Comparison of ENCODE assay signal across 21 mouse cellular contexts in the genomic region with DNA sequence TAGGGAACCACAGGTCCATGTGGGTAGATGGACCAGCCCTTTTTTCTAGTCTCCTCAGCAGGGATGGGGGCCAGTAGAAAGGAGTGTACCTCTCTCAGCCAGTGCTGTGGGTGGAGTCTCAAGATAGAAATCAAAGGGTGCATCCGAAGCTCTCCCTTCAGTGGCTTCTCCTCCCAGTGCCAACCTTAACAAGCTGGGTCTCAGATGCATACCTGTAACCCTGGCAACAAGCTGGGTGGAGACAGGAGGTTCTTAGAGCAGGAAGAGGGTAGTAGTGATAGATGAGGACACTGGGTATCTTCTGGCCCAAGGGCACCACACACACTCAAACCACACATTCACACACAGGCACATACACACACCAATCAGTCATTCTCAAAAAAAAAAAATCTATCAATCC.
DNase-seq lines count a peak whose midpoint lies in the region; ATAC-seq lines count a peak whose summit lies in the region.
"Had no signal": no experiment of that assay in that cellular context is flagged by ENCODE, and none has a peak within 500 bp of the region (broad histone marks: within the 10 kb centered on the region; RNA-seq: fewer than 3 reads in every experiment).

No protein-coding gene starts in this region.

- no peak overlapping the region for H3K4me3 ChIP-seq in embryonic facial prominence, embryonic 13.5 days
- no peak overlapping the region for H3K4me3 ChIP-seq in embryonic facial prominence, embryonic 10.5 days
- H3K4me3 ChIP-seq: forebrain, embryonic 13.5 days; heart, embryonic 12.5 days; hindbrain, embryonic 10.5 days; hindbrain, embryonic 15.5 days had no signal

- no peaks in the 10 kb centered on the region for H3K4me1 ChIP-seq in embryonic facial prominence, embryonic 13.5 days
- no peaks in the 10 kb centered on the region for H3K4me1 ChIP-seq in embryonic facial prominence, embryonic 10.5 days
- H3K4me1 ChIP-seq: forebrain, embryonic 13.5 days; hindbrain, embryonic 15.5 days had no signal

- H3K9me3 ChIP-seq in embryonic facial prominence, embryonic 13.5 days: 0 out of 2 replicates have a peak, but pooled peaks cover 5% of the 10 kb centered on the region
- no peaks in the 10 kb centered on the region for H3K9me3 ChIP-seq in embryonic facial prominence, embryonic 10.5 days
- H3K9me3 ChIP-seq: forebrain, embryonic 13.5 days; hindbrain, embryonic 10.5 days; hindbrain, embryonic 15.5 days had no signal

- WGBS in embryonic facial prominence, embryonic 13.5 days: 58% methylated on average over 1 of the region's 1 CpGs
- 66% methylated on average over 1 of the region's 1 CpGs for WGBS in embryonic facial prominence, embryonic 10.5 days

- H3K9ac ChIP-seq in embryonic facial prominence, embryonic 13.5 days: no peak overlapping the region
- H3K9ac ChIP-seq: forebrain, embryonic 13.5 days; forebrain, postnatal 0 days; heart, embryonic 12.5 days; hindbrain, embryonic 15.5 days had no signal

- no peak overlapping the region for H3K4me2 ChIP-seq in embryonic facial prominence, embryonic 13.5 days
- H3K4me2 ChIP-seq: forebrain, embryonic 13.5 days; heart, embryonic 12.5 days; hindbrain, embryonic 15.5 days had no signal

- H3K27ac ChIP-seq in embryonic facial prominence, embryonic 13.5 days: no peak overlapping the region
- H3K27ac ChIP-seq in embryonic facial prominence, embryonic 10.5 days (replicated peaks): no peak overlapping the region
- H3K27ac ChIP-seq: forebrain, embryonic 13.5 days; hindbrain, embryonic 10.5 days; hindbrain, embryonic 15.5 days had no signal

- H3K36me3 ChIP-seq in embryonic facial prominence, embryonic 13.5 days: no peaks in the 10 kb centered on the region
- H3K36me3 ChIP-seq in embryonic facial prominence, embryonic 10.5 days (replicated peaks): no peaks in the 10 kb centered on the region
- H3K36me3 ChIP-seq: heart, embryonic 12.5 days; hindbrain, embryonic 10.5 days; hindbrain, embryonic 15.5 days had no signal

- ATAC-seq in embryonic facial prominence, embryonic 13.5 days (ENCODE audit: insufficient number of reproducible peaks, insufficient read depth, low FRiP score, low TSS enrichment, low read depth): peak; percentile 48; the same call in 1 of the 2 replicates
- ATAC-seq in common myeloid progenitor, adult 5-6 weeks (replicated peaks; ENCODE audit: low read depth, poor library complexity, severe bottlenecking): peak; percentile 50; the same call in 1 of the 2 replicates
- ATAC-seq: forebrain, embryonic 13.5 days; forebrain, postnatal 0 days; inflammation-experienced regulatory T-cells, adult 6 months; intestine, postnatal 0 days; Patski had no signal

- no peak for DNase-seq in embryonic facial prominence, embryonic 10.5 days (ENCODE audit: low spot score)
- DNase-seq in CD8-positive naive resting alpha-beta T cell, adult 2 months (ENCODE audit: low read depth in 2 of 2, low spot score in 2 of 2): peak; percentile 24 to 25
- DNase-seq in naive thymus-derived CD4-positive, alpha-beta T cell, adult 2 months (ENCODE audit: low read depth): peak; percentile 51
- no peak for DNase-seq in cerebellum, postnatal 10 days
- no peak for DNase-seq in spleen, postnatal 10 days (ENCODE audit: low spot score in 2 of 2)
- DNase-seq: adrenal gland, adult 8-10 months; adrenal gland, postnatal 36 days; cerebellum, adult 11 months; cerebellum, adult 8-10 months; cerebellum, postnatal 36 days; forebrain, postnatal 0 days; gastrocnemius, postnatal 25 days had no signal

- no peaks in the 10 kb centered on the region for H3K27me3 ChIP-seq in embryonic facial prominence, embryonic 13.5 days
- no peaks in the 10 kb centered on the region for H3K27me3 ChIP-seq in embryonic facial prominence, embryonic 10.5 days (replicated peaks; ENCODE audit: low read depth, poor library complexity, severe bottlenecking)
- H3K27me3 ChIP-seq: forebrain, embryonic 13.5 days; heart, embryonic 12.5 days; hindbrain, embryonic 15.5 days; Patski had no signal

Comparison
In these comparisons a context has a peak if more than half of its experiments do, and no peak if none do; other contexts are left out.
1. DNase-seq: peak in CD8-positive naive resting alpha-beta T cell, adult 2 months (2 of 2) and naive thymus-derived CD4-positive, alpha-beta T cell, adult 2 months (single experiment); none in embryonic facial prominence, embryonic 10.5 days (single experiment), cerebellum, postnatal 10 days (0 of 2) and spleen, postnatal 10 days (0 of 2).